Mouse (Mus musculus) G1E (cell line): ENCODE measurements at regions not wholly inside any gene's neighbourhood (a gene's known extent, or its start where the extent isn't known, plus 50 kb on each side); places are given as distances from the start of the nearest gene placed in this dataset.

ENCODE experiments used
- CTCF ChIP-seq: IDR thresholded peaks from 2 replicates; pipeline ENCODE4 v1.5.1; 2012; ENCODE audit warnings: low read depth, low read length, inconsistent platforms, mixed read lengths
- GATA1 ChIP-seq: IDR thresholded peaks from 2 replicates; pipeline ENCODE4 v1.6.1; 2012; ENCODE audit warnings: borderline replicate concordance, low read length, inconsistent platforms, mixed read lengths
- GATA2 ChIP-seq: IDR thresholded peaks from 2 replicates; pipeline ENCODE4 v1.6.1; 2012; ENCODE audit warnings: low read depth, low read length, inconsistent platforms, borderline replicate concordance

GRCm38 (mm10) chr11:19709337-19709736 lies 214.8 kb upstream of the Spred2 start:
- no peak for TF ChIP-seq CTCF
- TF ChIP-seq GATA2: no peak
- no peak for TF ChIP-seq GATA1
